Mouse (Mus musculus) hindbrain, embryonic 10.5 days (tissue): ENCODE results near the gene Arsg. TPM values are rescaled to one million over a fixed set of nuclear protein-coding genes. Genes with fewer than 3 reads are reported as not detected.

Experiments
- DNase-seq: peaks from one replicate; pipeline ENCODE4 v3.0.0-alpha.2; 2017; ENCODE audit warnings: low spot score
- H3K27ac ChIP-seq: fragments of 300-500 bp; sonication (generic); 2 replicates; pipeline ENCODE4 v1.5.1; 2016; ENCODE audit warnings: mild to moderate bottlenecking, moderate library complexity
- H3K27me3 ChIP-seq: fragments of 300-500 bp; sonication (generic); 2 replicates; pipeline ENCODE4 v1.6.1; 2016; ENCODE audit warnings: mild to moderate bottlenecking; ENCODE audit not compliant: poor library complexity, insufficient read depth, severe bottlenecking
- H3K36me3 ChIP-seq: fragments of 300-500 bp; sonication (generic); 2 replicates; pipeline ENCODE4 v1.6.1; 2016; ENCODE audit warnings: mild to moderate bottlenecking, moderate library complexity
- H3K4me1 ChIP-seq: fragments of 300-500 bp; sonication (generic); replicated peaks from 2 replicates; pipeline ENCODE4 v1.6.1; 2016; ENCODE audit warnings: mild to moderate bottlenecking
- H3K4me3 ChIP-seq: fragments of 300-500 bp; sonication (generic); 2 replicates; pipeline ENCODE4 v1.5.1; 2016; ENCODE audit warnings: mild to moderate bottlenecking, moderate library complexity
- H3K9me3 ChIP-seq: fragments of 300-500 bp; sonication (generic); 2 replicates; pipeline ENCODE4 v1.6.1; 2016; ENCODE audit warnings: mild to moderate bottlenecking, moderate library complexity
- WGBS: fragments of 180-500 bp; shearing (Covaris S2); methylation state at CpG from one replicate; pipeline ENCODE4 v1.1.7; 2016; 5-methylcytosine and 5-hydroxymethylcytosine counted together
- polyA plus RNA-seq: library from polyadenylated mRNA; unstranded; fragments of >200 nt; fragmentation: Nextera tagmentation; extraction: Ambion mirVana; gene quantifications from 2 replicates; pipeline ENCODE4 v1.2.1, GENCODE M21; 2016

Arsg gene
- polyA plus RNA-seq, 1 experiment from 2014 or later: 3.8 TPM

DNA sequence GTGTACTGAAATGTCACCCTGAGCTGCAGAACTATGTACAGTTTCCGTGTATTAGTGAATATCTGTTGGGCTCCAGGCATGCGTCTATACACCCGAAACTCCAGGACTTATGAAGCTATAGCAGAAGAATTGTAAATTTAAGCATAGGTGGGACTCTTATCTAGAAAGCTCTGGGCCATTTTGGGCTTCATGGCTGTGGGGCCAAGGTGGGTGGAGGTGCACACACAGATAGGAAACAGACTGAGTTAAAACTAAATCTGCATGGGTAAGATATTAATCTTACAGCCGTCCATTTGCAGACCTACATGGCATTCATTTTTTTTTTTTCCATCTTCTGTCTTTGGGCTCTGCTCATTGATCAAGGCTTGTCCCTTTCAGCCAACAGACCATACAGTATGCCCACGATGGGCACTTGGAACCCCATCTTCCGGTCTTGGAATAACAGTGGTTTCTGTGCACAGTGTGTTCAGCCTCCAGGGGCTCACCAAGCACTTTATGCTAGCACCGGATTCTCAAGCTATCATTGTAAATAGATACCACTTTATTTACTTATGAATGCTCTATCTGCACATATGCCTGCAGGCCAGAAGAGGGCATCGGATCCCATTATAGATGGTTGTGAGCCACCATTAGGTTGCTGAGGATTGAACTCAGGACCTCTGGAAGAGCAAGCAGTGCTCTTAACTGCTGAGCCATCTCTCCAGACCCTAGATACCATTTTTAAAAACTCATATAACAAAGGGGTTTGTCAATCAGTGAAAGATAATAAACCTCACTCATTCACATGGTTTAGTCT lies 29.5 kb upstream of the Arsg start:
- Histone ChIP-seq H3K9me3 (no peaks in the 10 kb centered on the region), H3K4me3 (no peak overlapping the region), H3K36me3 (no peaks in the 10 kb centered on the region), H3K27me3 (peaks cover 16% of the 10 kb centered on the region), H3K4me1 (peaks cover 14% of the 10 kb centered on the region), H3K27ac (no peak overlapping the region)
- whole genome bisulfite sequencing: 92% methylated on average over 8 of the region's 8 CpGs
- DNase-seq: no peak

GRCm38 (mm10) chr11:109444600-109444999 lies 28.6 kb upstream of the Arsg start:
- no peaks in the 10 kb centered on the region for H3K36me3 ChIP-seq

GRCm38 (mm10) chr11:109445438-109446035 lies 27.6 kb upstream of the Arsg start:
- Histone ChIP-seq H3K27me3 (peaks cover 4% of the 10 kb centered on the region), H3K9me3 (no peaks in the 10 kb centered on the region), H3K4me3 (no peak overlapping the region), H3K36me3 (no peaks in the 10 kb centered on the region), H3K4me1 (no peaks in the 10 kb centered on the region; the same call in 1 of the 2 replicates), H3K27ac (no peak overlapping the region)
- 58% methylated on average over 13 of the region's 13 CpGs for WGBS
- peak; percentile 24 for DNase-seq

More at GRCm38 (mm10) chr11:109444600-109444999, 28.6 kb upstream of the Arsg start:
- Histone ChIP-seq H3K4me3 (no peak overlapping the region), H3K9me3 (no peaks in the 10 kb centered on the region), H3K27ac (no peak overlapping the region), H3K27me3 (peaks cover 14% of the 10 kb centered on the region), H3K4me1 (peaks cover 8% of the 10 kb centered on the region)
- peak; percentile 41 for DNase-seq
- WGBS: 56% methylated on average over 7 of the region's 7 CpGs

GRCm38 (mm10) chr11:109451169-109451568 lies 22.0 kb upstream of the Arsg start:
- Histone ChIP-seq H3K9me3 (no peaks in the 10 kb centered on the region), H3K36me3 (peaks cover 26% of the 10 kb centered on the region), H3K4me1 (no peaks in the 10 kb centered on the region), H3K27ac (no peak overlapping the region), H3K4me3 (no peak overlapping the region), H3K27me3 (no peaks in the 10 kb centered on the region)
- no peak for DNase-seq
- WGBS: 87% methylated on average over 11 of the region's 11 CpGs

DNA sequence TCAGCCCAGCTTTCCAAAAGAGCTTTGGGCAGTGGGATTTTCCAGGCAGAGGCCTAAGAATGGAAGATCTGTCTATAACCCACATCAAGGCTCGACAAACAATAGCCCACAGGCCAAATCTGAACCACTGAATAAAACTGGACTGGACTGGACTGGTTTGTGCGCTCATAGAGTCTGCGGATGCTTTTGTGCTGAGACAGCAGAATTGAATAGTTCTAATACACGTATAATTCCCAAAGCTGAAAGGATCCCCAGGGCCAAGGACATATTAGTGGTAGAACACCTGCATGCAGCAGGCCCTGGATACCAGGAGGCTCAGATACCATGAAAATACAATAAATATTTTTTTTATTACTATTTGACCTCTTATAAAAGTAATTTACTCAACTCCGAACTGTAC lies 16.9 kb upstream of the Arsg start:
- H3K9me3 ChIP-seq: no peaks in the 10 kb centered on the region
- H3K4me3 ChIP-seq: no peak overlapping the region
- peaks cover 42% of the 10 kb centered on the region for H3K36me3 ChIP-seq
- no peak for DNase-seq
- WGBS: 91% methylated on average over 5 of the region's 5 CpGs
- H3K4me1 ChIP-seq: no peaks in the 10 kb centered on the region
- H3K27me3 ChIP-seq: no peaks in the 10 kb centered on the region
- H3K27ac ChIP-seq: no peak overlapping the region

DNA sequence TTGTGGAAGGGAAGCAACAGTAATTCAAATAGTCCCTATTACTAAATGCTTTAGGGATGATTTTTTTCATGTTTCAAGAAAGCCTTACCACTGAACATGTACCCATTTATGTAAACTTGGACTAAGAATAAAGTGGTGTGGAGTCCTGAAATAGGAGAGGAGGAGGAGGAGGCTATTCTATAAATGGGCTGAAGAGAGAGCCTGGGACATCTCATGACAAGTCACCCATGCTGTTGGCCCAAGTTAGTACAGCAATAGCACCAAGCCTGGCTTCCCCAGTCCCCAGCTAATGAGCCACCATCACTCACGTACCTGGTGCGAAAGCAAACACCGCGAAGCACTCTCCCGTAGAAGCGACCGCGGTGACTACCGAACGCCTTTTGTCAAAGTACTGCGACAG lies 15.0 kb upstream of the Arsg start:
- Histone ChIP-seq H3K9me3 (no peaks in the 10 kb centered on the region), H3K4me3 (no peak overlapping the region), H3K36me3 (peaks cover 55% of the 10 kb centered on the region), H3K4me1 (no peaks in the 10 kb centered on the region), H3K27me3 (no peaks in the 10 kb centered on the region), H3K27ac (no peak overlapping the region)
- WGBS: 93% methylated on average over 11 of the region's 11 CpGs
- no peak for DNase-seq

DNA sequence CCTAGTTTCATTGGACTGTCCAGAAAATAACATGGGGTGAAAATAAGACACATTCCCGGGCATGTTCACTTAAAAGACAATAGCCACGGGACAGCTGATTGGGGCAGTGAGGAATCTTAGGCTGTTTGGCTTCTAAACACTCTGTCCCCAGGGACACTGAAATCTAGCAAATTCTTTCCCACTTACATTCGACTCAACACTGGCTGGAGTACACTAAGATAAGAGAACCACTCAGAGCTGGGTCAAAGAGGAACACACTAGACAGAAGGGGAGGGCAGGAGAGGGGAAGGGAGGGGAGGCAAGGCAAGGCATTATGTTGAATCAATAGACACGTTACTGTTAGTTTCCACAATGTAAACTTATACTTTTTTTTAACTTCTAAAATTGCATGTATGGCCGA lies 12.6 kb upstream of the Arsg start:
- DNase-seq: no peak
- no peaks in the 10 kb centered on the region for H3K4me1 ChIP-seq
- no peaks in the 10 kb centered on the region for H3K9me3 ChIP-seq
- 85% methylated on average over 5 of the region's 5 CpGs for WGBS
- H3K27me3 ChIP-seq: no peaks in the 10 kb centered on the region
- no peak overlapping the region for H3K27ac ChIP-seq
- H3K4me3 ChIP-seq: no peak overlapping the region
- peaks cover 39% of the 10 kb centered on the region for H3K36me3 ChIP-seq

DNA sequence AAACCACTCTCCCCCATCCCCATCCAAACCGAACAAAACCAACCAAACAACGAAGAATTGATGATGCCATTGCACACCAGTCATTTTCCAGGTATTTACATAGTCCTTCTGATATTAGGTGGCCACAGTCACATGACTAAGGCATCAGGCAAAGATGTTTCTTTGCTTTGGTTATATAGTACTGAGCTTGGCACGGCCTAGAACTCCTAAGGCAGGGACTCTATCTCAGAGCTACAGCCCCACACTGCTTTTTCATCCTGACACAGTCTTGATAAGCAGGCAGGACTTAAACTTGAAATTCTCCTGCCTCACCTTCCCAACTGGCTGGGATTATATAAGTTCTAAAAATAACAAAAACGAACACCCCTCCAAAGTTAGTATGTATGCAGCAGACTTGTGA lies 8.1 kb upstream of the Arsg start:
- H3K9me3 ChIP-seq: no peaks in the 10 kb centered on the region
- 88% methylated on average over 4 of the region's 4 CpGs for WGBS
- no peak overlapping the region for H3K4me3 ChIP-seq
- H3K27me3 ChIP-seq: no peaks in the 10 kb centered on the region
- H3K36me3 ChIP-seq: peaks cover 29% of the 10 kb centered on the region
- no peak for DNase-seq
- 0 out of 2 replicates have a peak, but pooled peaks cover under 1% of the 10 kb centered on the region for H3K4me1 ChIP-seq
- H3K27ac ChIP-seq: no peak overlapping the region

DNA sequence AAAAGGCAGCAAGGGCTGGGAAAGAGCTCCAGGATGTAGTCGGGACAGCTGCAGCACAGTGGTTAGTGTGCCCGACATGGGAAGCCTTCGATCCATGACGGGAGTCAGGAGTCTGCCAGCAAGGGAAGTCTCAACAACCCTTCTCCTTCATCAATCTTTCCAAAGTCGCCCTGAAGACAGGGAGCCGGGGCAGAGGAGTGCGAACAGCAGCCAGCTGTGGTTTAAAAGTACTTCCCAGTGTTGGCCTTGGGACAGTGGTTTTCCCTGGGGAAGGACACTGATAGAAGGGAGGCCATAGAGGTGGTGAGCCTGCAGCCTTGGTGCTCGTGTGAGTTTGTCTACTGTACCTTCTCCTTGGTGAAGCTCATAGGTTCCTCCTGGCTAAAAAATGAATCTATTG lies 6.2 kb upstream of the Arsg start:
- H3K4me1 ChIP-seq: peaks cover 16% of the 10 kb centered on the region
- no peaks in the 10 kb centered on the region for H3K9me3 ChIP-seq
- H3K36me3 ChIP-seq: peaks cover 22% of the 10 kb centered on the region
- no peak overlapping the region for H3K4me3 ChIP-seq
- H3K27me3 ChIP-seq: peaks cover 8% of the 10 kb centered on the region
- H3K27ac ChIP-seq: no peak overlapping the region
- 84% methylated on average over 8 of the region's 8 CpGs for WGBS
- DNase-seq: no peak

- Histone ChIP-seq H3K27me3 (peaks cover 8% of the 10 kb centered on the region), H3K9me3 (no peaks in the 10 kb centered on the region), H3K27ac (no peak overlapping the region), H3K4me3 (no peak overlapping the region), H3K36me3 (peaks cover 11% of the 10 kb centered on the region), H3K4me1 (peaks cover 20% of the 10 kb centered on the region)
- no peak for DNase-seq
- 91% methylated on average over 5 of the region's 5 CpGs for WGBS
Observed at GRCm38 (mm10) chr11:109468133-109468532, 5.0 kb upstream of the Arsg start.

DNA sequence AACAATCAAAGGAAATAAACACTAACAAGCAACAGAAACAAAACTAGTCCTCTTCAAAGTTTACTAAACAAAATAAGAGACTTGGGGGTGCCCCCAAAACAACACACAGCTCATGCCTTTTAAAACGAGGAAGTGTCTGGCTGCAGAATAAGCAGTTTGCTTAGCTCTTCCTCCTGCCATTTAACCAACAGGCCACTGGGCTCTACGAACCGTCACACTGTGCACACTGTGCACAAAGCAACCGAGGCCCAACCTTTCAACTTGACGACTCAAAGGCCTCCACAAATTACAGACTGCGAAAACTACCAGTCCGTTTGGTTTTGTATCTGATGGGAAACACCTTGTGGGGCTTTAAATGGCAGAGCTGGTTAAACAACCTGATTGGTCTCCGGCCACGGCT lies 3.0 kb upstream of the Arsg start:
- WGBS: 67% methylated on average over 9 of the region's 9 CpGs

DNA sequence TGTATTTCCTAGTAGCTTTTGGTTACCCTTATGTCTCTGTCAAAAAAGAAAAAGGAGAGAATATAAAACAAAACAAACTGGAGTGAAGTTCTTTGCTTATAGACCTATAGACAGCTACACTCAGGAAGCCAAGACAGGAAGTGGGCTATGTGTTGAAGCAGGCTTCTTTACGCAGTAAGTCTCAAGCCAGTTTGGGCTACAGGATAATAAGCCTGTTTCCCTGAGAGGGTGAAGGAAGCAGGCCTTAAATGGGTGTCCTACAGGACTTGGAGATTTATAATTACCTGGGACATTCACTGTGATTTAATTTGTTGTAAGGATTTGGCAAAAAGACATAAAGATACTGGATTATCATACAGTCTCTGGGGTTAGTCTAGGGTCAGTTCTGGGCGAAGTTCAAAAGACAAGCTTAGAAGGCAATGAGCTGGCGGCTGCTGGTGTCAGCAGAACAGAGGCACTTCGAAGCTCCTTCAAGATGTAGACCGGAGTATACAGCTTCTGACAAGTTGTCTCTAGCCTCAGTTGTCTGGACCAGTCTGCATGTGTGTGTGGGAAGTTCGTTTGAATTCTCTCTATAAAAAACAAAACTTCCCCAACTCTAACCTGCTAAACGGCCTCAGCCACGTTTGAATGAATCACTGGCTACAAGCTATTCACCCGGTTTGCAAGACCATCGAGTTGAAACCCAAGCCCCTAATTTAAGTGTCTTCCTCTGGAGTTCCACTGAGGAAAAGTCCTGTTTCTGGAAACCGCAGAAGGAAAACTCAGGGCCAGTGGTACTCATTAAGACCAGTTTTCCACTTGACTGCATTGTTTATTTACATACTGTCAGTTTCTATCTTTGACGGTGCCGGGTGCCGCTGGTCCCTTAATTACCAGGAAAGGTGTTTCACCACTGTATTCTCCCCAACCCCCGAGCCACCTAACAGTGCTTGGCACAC lies 2.0 kb upstream of the Arsg start:
- peaks cover 44% of the 10 kb centered on the region for H3K4me1 ChIP-seq
- no peak for DNase-seq

More for the DNA sequence above, 3.0 kb upstream of the Arsg start:
- Histone ChIP-seq H3K36me3 (peaks cover 6% of the 10 kb centered on the region; the same call in 1 of the 2 replicates), H3K27me3 (peaks cover 13% of the 10 kb centered on the region), H3K27ac (no peak overlapping the region), H3K9me3 (no peaks in the 10 kb centered on the region), H3K4me3 (no peak overlapping the region), H3K4me1 (peaks cover 34% of the 10 kb centered on the region)
- DNase-seq: no peak

More for the DNA sequence above, 2.0 kb upstream of the Arsg start:
- Histone ChIP-seq H3K27ac (peak overlapping the region; percentile 100; the same call in 1 of the 2 replicates), H3K27me3 (peaks cover 13% of the 10 kb centered on the region), H3K9me3 (no peaks in the 10 kb centered on the region), H3K4me3 (peak overlapping the region; percentile 86), H3K36me3 (peaks cover 2% of the 10 kb centered on the region; the same call in 1 of the 2 replicates)
- 36% methylated on average over 15 of the region's 15 CpGs for WGBS
